Mouse (Mus musculus) kidney, embryonic 15.5 days (tissue): ENCODE results near the gene Rnf4. TPM values are rescaled to one million over a fixed set of nuclear protein-coding genes. Genes with fewer than 3 reads are reported as not detected.
A peak's percentile ranks its signal among the peaks of the same experiment; 100 is the strongest.

Experiments used
- ATAC-seq: fragments of 200-750 bp; cut with Nextera tagmentation; replicated peaks from 2 replicates; pipeline ENCODE4 v1.8.0; 2017; ENCODE audit warnings: moderate TSS enrichment; ENCODE audit not compliant: low FRiP score
- H3K27ac ChIP-seq: fragments of 300-500 bp; sonication (generic); 2 replicates; pipeline ENCODE4 v1.5.1; 2015; ENCODE audit warnings: mild to moderate bottlenecking, inconsistent platforms
- H3K27me3 ChIP-seq: fragments of 300-500 bp; sonication (generic); 2 replicates; pipeline ENCODE4 v1.6.1; 2015; ENCODE audit warnings: inconsistent platforms
- H3K36me3 ChIP-seq: fragments of 300-500 bp; sonication (generic); 2 replicates; pipeline ENCODE4 v1.6.1; 2015; ENCODE audit warnings: inconsistent platforms
- H3K4me1 ChIP-seq: fragments of 300-500 bp; sonication (generic); 2 replicates; pipeline ENCODE4 v1.6.1; 2015; ENCODE audit warnings: inconsistent platforms
- H3K4me2 ChIP-seq: fragments of 300-500 bp; sonication (generic); 2 replicates; pipeline ENCODE4 v1.6.1; 2015; ENCODE audit warnings: moderate library complexity, mild to moderate bottlenecking, inconsistent platforms
- H3K4me3 ChIP-seq: fragments of 300-500 bp; sonication (generic); replicated peaks from 2 replicates; pipeline ENCODE4 v1.5.1; 2015; ENCODE audit warnings: mild to moderate bottlenecking, inconsistent platforms
- H3K9ac ChIP-seq: fragments of 300-500 bp; sonication (generic); 2 replicates; pipeline ENCODE4 v1.6.1; 2015; ENCODE audit warnings: mild to moderate bottlenecking, inconsistent platforms
- H3K9me3 ChIP-seq: fragments of 300-500 bp; sonication (generic); replicated peaks from 2 replicates; pipeline ENCODE4 v1.6.1; 2016; ENCODE audit warnings: inconsistent platforms
- WGBS: fragments of 180-500 bp; shearing (Covaris S2); methylation state at CpG from one replicate; pipeline ENCODE4 v1.1.7; 2015; ENCODE audit warnings: mixed read lengths; 5-methylcytosine and 5-hydroxymethylcytosine counted together
- polyA plus RNA-seq: library from polyadenylated mRNA; unstranded; fragments of >200 nt; fragmentation: Nextera tagmentation; extraction: Ambion mirVana; gene quantifications from 2 replicates; pipeline ENCODE4 v1.2.1, GENCODE M21; 2015

Gene Rnf4
- 174 and 181 TPM in 2 replicates for polyA plus RNA-seq

DNA sequence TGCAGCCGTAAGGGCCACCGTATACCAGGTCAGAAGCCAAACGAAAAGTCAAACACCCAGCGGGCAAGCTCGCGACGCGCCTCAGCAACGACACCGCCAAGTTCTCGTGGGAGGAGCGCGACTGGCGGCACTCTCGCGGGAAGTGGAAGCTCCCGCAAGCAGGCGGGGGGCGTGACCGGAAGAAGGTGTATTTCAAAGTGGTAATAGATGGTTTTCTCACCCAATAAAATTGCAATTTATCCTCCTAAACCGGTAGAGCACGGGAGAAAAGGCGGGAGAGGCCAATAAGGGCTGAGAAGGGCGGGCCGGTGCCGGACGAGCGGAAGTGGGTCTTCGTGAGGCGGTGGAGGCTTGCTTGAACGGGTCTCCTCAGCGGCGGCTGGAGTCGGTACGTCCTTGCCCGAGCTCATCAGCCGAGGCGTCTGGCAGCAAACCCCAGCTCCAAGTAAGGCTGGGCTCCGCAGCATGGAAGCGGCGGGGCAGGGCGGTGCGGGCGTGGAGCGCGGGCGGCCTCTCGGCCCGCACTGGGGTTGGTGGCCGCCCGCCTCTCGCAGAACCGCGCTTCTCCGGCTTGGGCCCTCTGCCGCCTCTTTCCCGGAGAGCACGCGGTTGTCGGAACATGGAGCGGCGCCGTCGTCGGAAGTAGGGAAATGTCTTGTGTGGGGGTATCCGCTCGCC, at the start of gene Rnf4:
TSS of gene Rnf4 (plus strand) at position 193 of the 678 bp plus-strand sequence.
- no peaks in the 10 kb centered on the region for H3K9me3 ChIP-seq
- H3K4me1 ChIP-seq = peaks cover 18% of the 10 kb centered on the region; the same call in 1 of the 2 replicates
- H3K36me3 ChIP-seq = peaks cover 6% of the 10 kb centered on the region; the same call in 1 of the 2 replicates
- peak within 1 kb of the TSS; percentile 95 for H3K4me3 ChIP-seq
- H3K4me2 ChIP-seq = peak within 1 kb of the TSS; percentile 76
- H3K27ac ChIP-seq = peak within 1 kb of the TSS; percentile 98
- peak; percentile 97 for ATAC-seq
- under 1% methylated on average over 67 of the region's 67 CpGs for WGBS
- H3K27me3 ChIP-seq = no peaks in the 10 kb centered on the region
- peak within 1 kb of the TSS; percentile 95 for H3K9ac ChIP-seq

DNA sequence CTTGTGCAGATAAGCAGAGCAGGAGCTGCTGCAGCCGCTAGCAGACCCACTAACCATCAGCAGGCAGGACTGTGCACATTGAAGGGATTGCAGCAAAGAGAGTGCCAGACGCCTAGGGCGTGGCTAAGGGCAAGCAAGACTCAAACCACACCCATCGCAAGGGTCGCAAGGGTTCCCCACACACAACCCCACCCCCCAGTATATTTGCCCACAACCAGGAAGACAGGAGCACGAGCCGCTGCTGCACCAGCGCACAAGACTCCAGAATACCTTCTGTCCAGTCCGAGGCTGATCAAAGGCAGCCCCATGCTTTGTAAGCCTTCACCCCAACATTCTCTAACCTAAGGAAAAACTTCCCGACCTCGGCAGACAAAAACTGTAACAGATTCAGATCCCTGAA, 49.6 kb upstream of the Rnf4 start:
- H3K27me3 ChIP-seq = peaks cover 76% of the 10 kb centered on the region

DNA sequence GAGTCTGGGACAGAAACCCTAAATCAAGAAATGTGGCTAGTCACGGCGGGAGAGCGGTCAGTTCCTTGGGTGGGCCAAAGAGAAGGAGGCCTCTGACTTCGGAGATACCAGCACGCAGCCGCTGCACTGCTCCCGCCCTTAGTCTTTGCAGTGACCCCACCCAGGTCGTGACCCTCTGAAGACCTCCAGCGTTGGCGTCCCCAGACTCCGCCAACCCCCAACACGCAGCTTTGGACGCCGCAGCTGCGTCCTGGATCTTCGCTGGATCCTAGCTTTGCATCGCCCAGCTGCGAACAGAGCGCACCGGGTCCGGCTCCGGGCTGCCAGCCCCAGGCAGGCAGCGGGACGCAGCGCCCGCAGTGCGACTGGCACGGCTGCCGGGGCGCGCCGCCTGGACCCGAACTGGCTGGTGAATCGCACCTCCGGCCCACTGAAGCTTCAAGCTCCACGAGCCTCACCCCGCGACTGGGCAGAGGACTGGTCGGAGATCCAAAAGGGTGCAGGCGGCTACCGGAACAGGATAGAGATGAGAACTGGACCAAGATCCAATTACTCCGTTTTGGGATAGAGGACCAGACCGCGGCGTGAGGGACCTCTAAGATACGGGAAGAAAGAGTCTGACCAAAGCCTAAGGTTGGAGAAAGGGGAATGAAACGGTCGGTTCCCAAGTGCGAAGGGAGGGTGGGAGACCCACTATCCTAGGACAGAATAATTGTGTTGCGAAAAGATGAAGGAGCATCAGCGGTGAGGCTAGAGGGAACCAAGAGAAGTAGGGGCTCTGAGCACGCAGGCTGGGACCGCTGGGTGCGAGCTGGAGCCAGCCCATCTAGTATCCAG, 48.9 kb upstream of the Rnf4 start:
- Histone ChIP-seq H3K27ac (no peak overlapping the region), H3K27me3 (peaks cover 76% of the 10 kb centered on the region), H3K4me3 (peak overlapping the region; percentile 70), H3K36me3 (no peaks in the 10 kb centered on the region), H3K9ac (no peak overlapping the region), H3K4me1 (peaks cover 21% of the 10 kb centered on the region), H3K4me2 (peak overlapping the region; percentile 99), H3K9me3 (no peaks in the 10 kb centered on the region)
- ATAC-seq = no peak
- under 1% methylated on average over 54 of the region's 54 CpGs for WGBS

More for the DNA sequence above, 49.6 kb upstream of the Rnf4 start:
- H3K27ac ChIP-seq = no peak overlapping the region
- WGBS = 3% methylated on average over 11 of the region's 11 CpGs
- H3K4me2 ChIP-seq = peak overlapping the region; percentile 99
- H3K4me3 ChIP-seq = peak overlapping the region; percentile 70
- peaks cover 21% of the 10 kb centered on the region for H3K4me1 ChIP-seq
- H3K9ac ChIP-seq = no peak overlapping the region
- H3K36me3 ChIP-seq = no peaks in the 10 kb centered on the region
- H3K9me3 ChIP-seq = no peaks in the 10 kb centered on the region
- ATAC-seq = no peak

DNA sequence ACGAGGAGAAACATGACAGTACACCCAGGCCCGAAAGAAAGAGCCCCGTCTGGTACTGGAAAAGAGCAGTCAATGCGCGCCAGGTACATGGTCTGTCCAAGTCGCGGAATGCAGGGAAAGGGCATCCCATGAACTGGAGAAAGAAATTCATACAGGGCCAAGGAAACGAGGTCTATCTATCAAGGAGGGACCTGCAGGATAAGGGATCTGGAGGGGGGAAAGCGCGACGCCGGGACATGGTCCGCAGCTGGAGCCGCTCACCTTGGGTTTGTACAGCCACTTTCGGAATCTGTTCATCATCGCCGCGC, 48.3 kb upstream of the Rnf4 start:
- peak overlapping the region; percentile 70 for H3K4me3 ChIP-seq
- no peak overlapping the region for H3K27ac ChIP-seq
- peaks cover 21% of the 10 kb centered on the region for H3K4me1 ChIP-seq
- H3K27me3 ChIP-seq = peaks cover 76% of the 10 kb centered on the region
- H3K4me2 ChIP-seq = peak overlapping the region; percentile 99
- H3K9ac ChIP-seq = peak overlapping the region; percentile 33
- H3K9me3 ChIP-seq = no peaks in the 10 kb centered on the region
- ATAC-seq = no peak
- no peaks in the 10 kb centered on the region for H3K36me3 ChIP-seq
- under 1% methylated on average over 18 of the region's 18 CpGs for WGBS

DNA sequence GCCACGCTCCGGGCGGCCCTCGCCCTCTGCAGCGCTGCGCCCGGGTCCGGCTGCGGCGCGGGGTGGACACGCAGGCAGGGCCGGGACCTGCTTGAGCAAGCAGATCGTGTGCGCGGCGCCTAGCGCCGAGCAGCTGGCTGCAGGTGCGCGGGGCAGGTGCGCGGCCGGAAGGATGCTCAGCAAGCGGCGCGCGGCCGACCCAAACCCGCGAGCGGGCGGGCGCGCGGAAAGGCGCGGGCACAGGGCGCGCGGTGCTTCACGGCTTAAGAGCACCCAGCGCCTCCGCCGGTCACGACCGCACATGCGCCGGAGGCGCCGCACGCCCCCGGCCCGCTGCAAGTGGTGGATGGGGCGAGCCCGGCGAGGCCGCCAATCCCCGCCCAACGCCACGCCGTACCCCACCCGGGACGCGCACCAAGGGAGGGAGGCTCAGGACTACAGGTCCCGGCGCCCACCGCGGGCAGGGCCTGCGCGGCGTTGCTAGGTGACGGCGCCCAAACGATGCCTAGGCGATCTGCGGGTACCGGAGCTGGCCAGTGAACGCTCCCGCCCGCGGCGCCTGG, 47.9 kb upstream of the Rnf4 start, which contains the start of the genes Zfyve28 and Cfap99:
TSS of gene Zfyve28 (minus strand) at position 296 of the 563 bp plus-strand sequence.
TSS of gene Cfap99 (plus strand) at position 447 of the 563 bp plus-strand sequence.
- peak within 1 kb of the TSS; percentile 33 for H3K9ac ChIP-seq
- WGBS = under 1% methylated on average over 67 of the region's 83 CpGs
- H3K27me3 ChIP-seq = peaks cover 74% of the 10 kb centered on the region
- H3K9me3 ChIP-seq = no peaks in the 10 kb centered on the region
- peak within 1 kb of the TSS; percentile 99 for H3K4me2 ChIP-seq
- no peaks in the 10 kb centered on the region for H3K36me3 ChIP-seq
- H3K27ac ChIP-seq = no peak within 1 kb of the TSS
- H3K4me3 ChIP-seq = peak within 1 kb of the TSS; percentile 70
- peak; percentile 93 for ATAC-seq
- peaks cover 21% of the 10 kb centered on the region for H3K4me1 ChIP-seq

DNA sequence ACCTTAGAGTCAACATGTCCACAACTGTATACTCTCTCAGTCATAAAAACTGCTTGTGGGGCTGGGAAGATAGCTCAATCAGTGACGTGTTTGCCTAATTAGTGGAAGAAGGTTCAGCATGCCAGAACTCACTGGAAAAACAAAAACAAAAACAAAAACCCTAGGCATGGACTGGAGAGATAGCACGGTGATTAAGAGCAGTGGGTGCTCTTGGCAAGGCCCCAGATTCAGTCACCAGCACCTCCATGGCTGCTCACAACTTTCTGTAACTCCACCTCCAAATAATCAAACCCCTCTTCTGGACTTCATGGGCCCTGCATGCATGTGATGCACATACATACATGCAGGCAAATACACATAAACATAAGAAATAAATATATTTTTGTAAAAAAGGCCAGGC, 46.8 kb upstream of the Rnf4 start:
- Histone ChIP-seq H3K27ac (no peak overlapping the region), H3K36me3 (no peaks in the 10 kb centered on the region), H3K9me3 (no peaks in the 10 kb centered on the region), H3K27me3 (peaks cover 69% of the 10 kb centered on the region), H3K4me1 (peaks cover 21% of the 10 kb centered on the region), H3K4me3 (no peak overlapping the region), H3K4me2 (no peak overlapping the region), H3K9ac (no peak overlapping the region)
- no peak for ATAC-seq
- WGBS = 56% methylated on average over 2 of the region's 2 CpGs

DNA sequence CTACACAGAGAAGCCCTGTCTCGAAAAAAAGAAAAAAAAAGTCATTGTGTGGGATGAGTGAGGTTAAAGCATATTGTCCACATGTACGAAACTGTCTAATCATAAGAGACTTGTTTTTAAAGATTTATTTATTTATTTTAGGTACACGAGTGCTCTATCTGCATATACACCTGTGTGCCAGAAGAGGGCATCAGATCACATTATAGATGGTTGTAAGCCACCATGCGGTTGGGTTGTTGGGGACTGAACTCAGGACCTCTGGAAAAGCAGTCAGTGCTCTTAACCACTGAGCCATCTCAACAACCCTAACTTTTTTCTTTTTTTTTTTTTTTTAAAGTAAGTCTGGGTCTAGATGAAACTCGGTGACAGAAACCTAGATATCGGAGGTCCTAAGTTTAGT, 42.7 kb upstream of the Rnf4 start:
- Histone ChIP-seq H3K36me3 (no peaks in the 10 kb centered on the region), H3K27me3 (peaks cover 31% of the 10 kb centered on the region), H3K9me3 (no peaks in the 10 kb centered on the region), H3K9ac (no peak overlapping the region), H3K4me3 (no peak overlapping the region), H3K4me2 (no peak overlapping the region), H3K27ac (no peak overlapping the region), H3K4me1 (no peaks in the 10 kb centered on the region)
- 81% methylated on average over 6 of the region's 6 CpGs for WGBS
- no peak for ATAC-seq

DNA sequence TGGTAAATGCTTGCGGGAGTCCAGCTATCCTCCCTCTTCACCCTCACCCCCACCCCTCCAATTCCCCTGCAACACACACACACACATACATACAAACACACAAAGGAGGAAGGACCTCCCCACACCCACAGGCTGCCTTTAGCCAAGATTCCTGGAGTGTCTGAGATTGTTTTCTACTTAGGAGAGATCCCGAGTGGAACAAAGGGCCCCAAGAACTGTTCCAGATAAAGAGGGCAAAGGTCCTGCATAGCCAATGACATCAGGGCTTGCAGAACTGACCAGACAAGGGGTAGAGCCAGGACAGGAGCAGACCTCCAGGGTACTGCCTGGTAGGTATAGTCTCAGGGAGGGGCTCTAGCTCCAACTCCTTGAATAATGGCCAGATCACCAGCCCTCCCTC, 41.4 kb upstream of the Rnf4 start:
- H3K27me3 ChIP-seq = peaks cover 19% of the 10 kb centered on the region
- H3K4me1 ChIP-seq = no peaks in the 10 kb centered on the region
- ATAC-seq = no peak
- H3K36me3 ChIP-seq = no peaks in the 10 kb centered on the region
- H3K4me2 ChIP-seq = no peak overlapping the region
- H3K9me3 ChIP-seq = no peaks in the 10 kb centered on the region
- no peak overlapping the region for H3K9ac ChIP-seq
- no peak overlapping the region for H3K27ac ChIP-seq
- 50% methylated on average over 2 of the region's 2 CpGs for WGBS
- H3K4me3 ChIP-seq = no peak overlapping the region

DNA sequence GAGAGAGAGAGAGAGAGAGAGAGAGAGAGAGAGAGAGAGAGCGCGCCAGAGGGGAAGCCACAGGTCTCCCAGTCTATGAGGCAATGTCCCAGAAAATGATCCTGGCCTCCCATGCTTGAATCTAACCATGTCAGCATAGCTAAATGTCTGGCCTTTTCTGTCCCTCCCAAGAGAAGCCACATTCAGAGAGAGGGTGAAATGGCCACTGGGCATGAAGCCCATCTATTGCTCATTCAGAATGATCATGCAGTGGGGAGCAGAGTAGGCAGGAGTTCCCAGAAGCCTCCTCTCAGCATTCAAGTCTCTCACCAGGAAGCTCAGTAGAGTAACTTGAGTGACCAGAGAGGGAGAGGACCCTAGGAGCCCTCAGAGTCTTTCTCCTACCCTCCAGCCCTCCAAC, 40.9 kb upstream of the Rnf4 start:
- Histone ChIP-seq H3K9me3 (no peaks in the 10 kb centered on the region), H3K4me3 (no peak overlapping the region), H3K4me2 (no peak overlapping the region), H3K36me3 (no peaks in the 10 kb centered on the region), H3K27ac (no peak overlapping the region), H3K9ac (no peak overlapping the region), H3K27me3 (peaks cover 14% of the 10 kb centered on the region), H3K4me1 (no peaks in the 10 kb centered on the region)
- no peak for ATAC-seq
- 100% methylated on average over 2 of the region's 2 CpGs for WGBS

DNA sequence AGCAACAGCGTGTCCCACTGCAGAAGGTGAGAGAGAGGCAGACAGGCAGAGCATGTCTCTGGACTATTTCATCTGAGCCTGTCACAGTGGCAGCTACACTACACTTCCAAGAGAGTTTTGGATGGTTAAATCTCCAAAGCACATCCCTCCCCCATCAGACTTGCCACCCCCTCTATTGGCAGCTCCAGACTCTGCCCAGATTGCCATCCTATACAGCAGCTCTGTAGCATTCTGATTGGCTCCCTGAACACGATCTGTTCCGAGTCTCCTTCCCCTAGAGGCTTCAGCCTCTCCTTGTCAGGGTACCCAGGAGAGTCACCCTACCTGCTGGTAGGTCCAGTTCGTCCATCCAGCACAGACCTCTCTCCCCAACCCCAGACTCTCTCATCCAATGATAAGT, 38.0 kb upstream of the Rnf4 start:
- H3K4me2 ChIP-seq = no peak overlapping the region
- 50% methylated on average over 4 of the region's 4 CpGs for WGBS

DNA sequence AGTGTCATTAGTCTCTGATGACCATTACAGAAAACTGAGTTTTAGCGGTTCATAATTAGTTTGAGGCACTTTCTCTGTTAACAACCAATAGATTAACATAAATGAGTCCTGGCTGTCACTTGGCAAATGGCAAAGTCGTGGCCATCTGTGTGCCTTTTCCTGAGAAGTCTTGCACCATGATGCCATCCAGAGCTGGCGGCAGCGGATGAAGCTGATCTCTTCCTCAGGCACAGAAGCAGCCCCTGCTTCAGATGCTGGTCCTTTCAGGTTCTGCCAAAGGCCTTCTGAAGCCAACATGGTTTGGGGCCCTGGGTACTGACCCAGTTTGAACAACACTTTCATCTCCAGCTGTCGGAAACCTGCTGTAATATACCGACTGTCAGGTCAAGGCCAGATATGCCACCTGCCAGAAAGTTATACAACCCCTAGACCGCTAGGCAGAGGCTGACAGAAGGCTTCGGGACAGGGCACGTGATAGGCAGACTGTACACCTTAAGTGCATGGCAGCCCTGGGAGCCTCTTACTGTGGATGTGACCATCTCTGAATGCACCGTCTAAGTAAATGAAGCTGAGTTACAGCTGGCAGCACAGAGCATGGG, 37.1 kb upstream of the Rnf4 start:
- Histone ChIP-seq H3K9ac (no peak overlapping the region), H3K4me1 (no peaks in the 10 kb centered on the region), H3K4me3 (no peak overlapping the region), H3K27me3 (no peaks in the 10 kb centered on the region), H3K4me2 (no peak overlapping the region), H3K36me3 (no peaks in the 10 kb centered on the region), H3K27ac (no peak overlapping the region), H3K9me3 (no peaks in the 10 kb centered on the region)
- no peak for ATAC-seq
- WGBS = 81% methylated on average over 10 of the region's 10 CpGs

More for the DNA sequence above, 38.0 kb upstream of the Rnf4 start:
- H3K9ac ChIP-seq = no peak overlapping the region
- no peaks in the 10 kb centered on the region for H3K9me3 ChIP-seq
- H3K27me3 ChIP-seq = no peaks in the 10 kb centered on the region
- H3K4me1 ChIP-seq = no peaks in the 10 kb centered on the region
- H3K4me3 ChIP-seq = no peak overlapping the region
- H3K36me3 ChIP-seq = no peaks in the 10 kb centered on the region
- no peak for ATAC-seq
- H3K27ac ChIP-seq = no peak overlapping the region

DNA sequence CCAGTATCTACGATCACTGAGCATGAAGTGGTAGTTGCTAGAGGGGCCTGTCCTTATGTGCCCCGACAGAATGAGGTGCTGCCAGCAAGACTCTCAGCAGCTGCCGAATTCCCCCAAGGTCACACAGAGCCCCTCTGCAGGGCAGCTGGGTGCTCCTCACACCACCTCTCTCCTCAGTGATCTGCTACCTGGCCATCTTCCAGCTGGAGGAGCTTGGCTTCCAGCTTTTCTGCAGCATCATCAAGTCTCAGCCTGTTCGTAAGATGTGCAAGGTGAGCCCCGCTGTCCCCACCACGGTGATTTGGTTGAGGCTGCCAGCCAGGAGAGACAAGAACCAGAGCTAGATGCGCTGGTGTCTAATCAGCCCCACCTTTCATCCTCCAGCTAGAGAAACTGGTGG, 33.7 kb upstream of the Rnf4 start:
- Histone ChIP-seq H3K27me3 (no peaks in the 10 kb centered on the region), H3K9ac (no peak overlapping the region), H3K36me3 (no peaks in the 10 kb centered on the region), H3K9me3 (no peaks in the 10 kb centered on the region), H3K4me2 (no peak overlapping the region), H3K4me3 (no peak overlapping the region), H3K4me1 (no peaks in the 10 kb centered on the region), H3K27ac (no peak overlapping the region)
- WGBS = 83% methylated on average over 7 of the region's 7 CpGs
- ATAC-seq = no peak
